Mouse (Mus musculus): ENCODE measurements around the gene Adcy5. TPM values are rescaled to one million over a fixed set of nuclear protein-coding genes. Genes with fewer than 3 reads are reported as not detected.

Adcy5 gene
- polyA plus RNA-seq, 1 experiment: 2.8 TPM

DNA sequence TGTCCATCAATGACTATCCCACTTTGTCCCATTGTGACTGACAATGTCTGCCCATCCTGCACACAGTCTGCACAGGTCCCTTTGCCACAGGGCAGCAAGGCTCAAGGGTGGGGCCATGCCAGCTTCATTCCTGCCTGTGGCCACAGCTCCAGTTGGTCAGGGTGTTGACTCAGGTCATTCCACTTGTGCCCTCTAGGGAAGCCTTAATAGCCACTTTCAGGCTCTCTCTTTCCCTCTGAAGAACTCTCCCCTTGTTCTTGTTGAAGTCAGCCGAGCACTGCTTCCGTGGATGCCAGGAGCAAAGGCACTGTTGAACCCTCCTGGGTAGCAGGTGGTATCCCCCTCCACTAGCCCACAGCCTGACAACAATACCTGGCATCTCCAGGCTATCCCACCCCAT is 127.8 kb downstream of the Adcy5 start:
- Histone ChIP-seq H3K4me1 (ENCODE audit: control insufficient read depth, insufficient read depth, low read length) (no peaks in the 10 kb centered on the region), H3K36me3 (ENCODE audit: control insufficient read depth, insufficient read depth, low read length) (no peaks in the 10 kb centered on the region), H3K27me3 (ENCODE audit: control insufficient read depth, insufficient read depth, low read length) (no peaks in the 10 kb centered on the region), H3K4me3 (ENCODE audit: control insufficient read depth, low read depth, low read length) (no peak overlapping the region), H3K27ac (ENCODE audit: control insufficient read depth, insufficient read depth, low read depth, low read length) (no peak overlapping the region)
- TF ChIP-seq POLR2A (IDR thresholded peaks at IDR 0.05; ENCODE audit: control insufficient read depth, low read depth, low read length) (no peak), CTCF (IDR thresholded peaks at IDR 0.05; ENCODE audit: control insufficient read depth, insufficient read depth, insufficient replicate concordance, low read depth, low read length) (no peak)

DNA sequence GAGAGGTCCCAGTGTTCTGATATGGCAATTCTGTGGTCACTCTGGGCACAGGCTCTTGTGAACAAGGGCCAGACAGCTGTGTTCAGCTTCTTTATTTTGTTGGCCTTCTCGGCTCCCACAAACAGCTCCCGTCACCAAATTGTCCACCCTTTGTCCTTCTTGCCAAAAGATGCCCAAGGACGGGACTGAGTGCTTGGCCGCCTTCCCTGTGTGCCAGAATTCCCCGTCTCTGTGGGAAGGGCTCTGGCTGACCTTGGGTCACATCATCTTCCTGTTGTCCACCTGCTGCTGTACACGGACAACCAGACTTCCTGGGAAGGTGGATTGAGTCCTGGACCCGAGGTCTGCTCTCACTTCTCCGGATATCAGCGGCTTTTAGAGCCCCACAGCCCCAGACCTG is 131.1 kb downstream of the Adcy5 start:
- H3K4me3 ChIP-seq (ENCODE audit: control insufficient read depth, low read depth, low read length): no peak overlapping the region
- H3K27me3 ChIP-seq (ENCODE audit: control insufficient read depth, insufficient read depth, low read length): no peaks in the 10 kb centered on the region
- no peak overlapping the region for H3K27ac ChIP-seq (ENCODE audit: control insufficient read depth, insufficient read depth, low read depth, low read length)
- TF ChIP-seq CTCF (IDR thresholded peaks at IDR 0.05; ENCODE audit: control insufficient read depth, insufficient read depth, insufficient replicate concordance, low read depth, low read length) (no peak), POLR2A (IDR thresholded peaks at IDR 0.05; ENCODE audit: control insufficient read depth, low read depth, low read length) (no peak)
- no peaks in the 10 kb centered on the region for H3K4me1 ChIP-seq (ENCODE audit: control insufficient read depth, insufficient read depth, low read length)
- H3K36me3 ChIP-seq (ENCODE audit: control insufficient read depth, insufficient read depth, low read length): no peaks in the 10 kb centered on the region

DNA sequence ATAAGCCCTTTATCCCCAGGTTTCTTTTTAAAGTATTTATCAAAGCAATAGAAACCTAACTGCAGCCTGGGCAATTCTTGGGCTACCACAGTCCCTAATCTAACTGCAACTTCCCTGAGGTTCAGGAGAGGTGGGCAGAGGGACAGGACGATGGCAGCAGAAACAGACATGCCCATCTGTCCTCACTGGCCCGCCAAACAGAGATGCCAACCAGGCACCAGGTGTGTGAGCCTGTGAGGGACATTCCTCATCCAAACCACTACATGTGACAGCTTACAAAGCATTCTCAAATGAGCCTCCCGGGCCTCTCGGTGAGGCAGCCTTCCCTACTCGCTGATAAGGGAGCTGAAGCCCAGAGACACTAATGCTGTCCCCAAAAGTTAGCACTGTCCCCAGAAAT is 132.6 kb downstream of the Adcy5 start:
- Histone ChIP-seq H3K36me3 (ENCODE audit: control insufficient read depth, insufficient read depth, low read length) (no peaks in the 10 kb centered on the region), H3K4me3 (ENCODE audit: control insufficient read depth, low read depth, low read length) (no peak overlapping the region), H3K27me3 (ENCODE audit: control insufficient read depth, insufficient read depth, low read length) (no peaks in the 10 kb centered on the region), H3K27ac (ENCODE audit: control insufficient read depth, insufficient read depth, low read depth, low read length) (no peak overlapping the region), H3K4me1 (ENCODE audit: control insufficient read depth, insufficient read depth, low read length) (no peaks in the 10 kb centered on the region)
- TF ChIP-seq CTCF (IDR thresholded peaks at IDR 0.05; ENCODE audit: control insufficient read depth, insufficient read depth, insufficient replicate concordance, low read depth, low read length) (no peak), POLR2A (IDR thresholded peaks at IDR 0.05; ENCODE audit: control insufficient read depth, low read depth, low read length) (no peak)

- H3K4me1 ChIP-seq (ENCODE audit: control insufficient read depth, insufficient read depth, low read length): no peaks in the 10 kb centered on the region
- no peak for TF ChIP-seq CTCF (IDR thresholded peaks at IDR 0.05; ENCODE audit: control insufficient read depth, insufficient read depth, insufficient replicate concordance, low read depth, low read length)
- TF ChIP-seq POLR2A (IDR thresholded peaks at IDR 0.05; ENCODE audit: control insufficient read depth, low read depth, low read length): no peak
- no peaks in the 10 kb centered on the region for H3K27me3 ChIP-seq (ENCODE audit: control insufficient read depth, insufficient read depth, low read length)
- H3K27ac ChIP-seq (ENCODE audit: control insufficient read depth, insufficient read depth, low read depth, low read length): no peak overlapping the region
- no peaks in the 10 kb centered on the region for H3K36me3 ChIP-seq (ENCODE audit: control insufficient read depth, insufficient read depth, low read length)
- no peak overlapping the region for H3K4me3 ChIP-seq (ENCODE audit: control insufficient read depth, low read depth, low read length)
Observed at GRCm38 (mm10) chr16:35297786-35298185, 143.1 kb downstream of the Adcy5 start.

DNA sequence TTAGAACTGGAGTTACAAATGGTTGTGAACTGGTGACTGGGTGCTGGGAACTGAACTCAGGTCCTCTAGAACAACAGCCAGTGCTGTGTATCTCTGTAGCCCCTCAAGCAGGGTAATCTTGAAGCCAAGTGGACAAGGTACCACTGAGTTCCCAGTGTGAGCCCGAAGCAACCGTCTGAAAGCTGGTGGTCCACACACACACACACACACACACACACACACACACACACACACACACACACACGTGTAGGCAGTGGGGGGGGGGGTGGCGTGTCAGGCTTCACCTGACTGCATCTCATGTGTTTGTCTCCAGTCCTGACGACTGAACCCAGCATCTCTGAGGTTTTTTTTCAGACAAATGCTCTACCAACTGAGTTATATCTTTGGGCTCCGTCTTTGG is 145.5 kb downstream of the Adcy5 start:
- TF ChIP-seq POLR2A (IDR thresholded peaks at IDR 0.05; ENCODE audit: control insufficient read depth, low read depth, low read length) (no peak), CTCF (IDR thresholded peaks at IDR 0.05; ENCODE audit: control insufficient read depth, insufficient read depth, insufficient replicate concordance, low read depth, low read length) (no peak)
- H3K27ac ChIP-seq (ENCODE audit: control insufficient read depth, insufficient read depth, low read depth, low read length): no peak overlapping the region
- H3K36me3 ChIP-seq (ENCODE audit: control insufficient read depth, insufficient read depth, low read length): no peaks in the 10 kb centered on the region
- no peaks in the 10 kb centered on the region for H3K4me1 ChIP-seq (ENCODE audit: control insufficient read depth, insufficient read depth, low read length)
- no peak overlapping the region for H3K4me3 ChIP-seq (ENCODE audit: control insufficient read depth, low read depth, low read length)
- H3K27me3 ChIP-seq (ENCODE audit: control insufficient read depth, insufficient read depth, low read length): no peaks in the 10 kb centered on the region

- Histone ChIP-seq H3K4me3 (ENCODE audit: control insufficient read depth, low read depth, low read length) (no peak overlapping the region), H3K36me3 (ENCODE audit: control insufficient read depth, insufficient read depth, low read length) (no peaks in the 10 kb centered on the region), H3K4me1 (ENCODE audit: control insufficient read depth, insufficient read depth, low read length) (no peaks in the 10 kb centered on the region), H3K27me3 (ENCODE audit: control insufficient read depth, insufficient read depth, low read length) (no peaks in the 10 kb centered on the region), H3K27ac (ENCODE audit: control insufficient read depth, insufficient read depth, low read depth, low read length) (no peak overlapping the region)
- TF ChIP-seq POLR2A (IDR thresholded peaks at IDR 0.05; ENCODE audit: control insufficient read depth, low read depth, low read length) (no peak), CTCF (IDR thresholded peaks at IDR 0.05; ENCODE audit: control insufficient read depth, insufficient read depth, insufficient replicate concordance, low read depth, low read length) (no peak)
Observed at GRCm38 (mm10) chr16:35302441-35303280, 148.0 kb downstream of the Adcy5 start.

DNA sequence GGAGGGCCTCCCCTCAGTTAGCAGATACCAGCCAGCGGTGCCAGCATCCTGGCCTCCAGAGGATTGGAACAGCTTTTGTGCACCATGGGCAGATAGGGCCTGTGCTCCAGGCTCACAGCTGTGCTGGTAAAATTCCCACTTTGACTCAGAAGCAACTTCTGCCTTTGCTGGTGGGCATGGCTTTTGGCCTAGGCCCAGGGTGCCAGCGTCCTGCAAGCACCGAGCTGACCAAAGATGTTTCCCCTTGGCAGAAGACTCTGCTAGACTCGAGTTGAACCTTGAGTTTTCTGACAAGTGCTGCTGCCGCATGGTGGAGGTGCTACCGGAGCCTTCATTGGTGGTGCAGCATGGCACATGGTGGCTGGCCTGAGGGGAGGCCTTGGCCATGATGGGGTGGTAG is 149.0 kb downstream of the Adcy5 start:
- Histone ChIP-seq H3K27ac (ENCODE audit: control insufficient read depth, insufficient read depth, low read depth, low read length) (no peak overlapping the region), H3K4me1 (ENCODE audit: control insufficient read depth, insufficient read depth, low read length) (no peaks in the 10 kb centered on the region), H3K27me3 (ENCODE audit: control insufficient read depth, insufficient read depth, low read length) (no peaks in the 10 kb centered on the region), H3K36me3 (ENCODE audit: control insufficient read depth, insufficient read depth, low read length) (no peaks in the 10 kb centered on the region), H3K4me3 (ENCODE audit: control insufficient read depth, low read depth, low read length) (no peak overlapping the region)
- no peak for TF ChIP-seq CTCF (IDR thresholded peaks at IDR 0.05; ENCODE audit: control insufficient read depth, insufficient read depth, insufficient replicate concordance, low read depth, low read length)
- no peak for TF ChIP-seq POLR2A (IDR thresholded peaks at IDR 0.05; ENCODE audit: control insufficient read depth, low read depth, low read length)
